Mouse (Mus musculus) thymus, adult 2 months (tissue): Measurements from ENCODE around the gene Tulp2.

Experiments
- CTCF ChIP-seq: fragments of 200-500 bp; IDR thresholded peaks from 2 replicates; pipeline ENCODE4 v1.5.1; 2012; ENCODE audit warnings: mild to moderate bottlenecking, control low read depth, low read length, moderate library complexity, borderline replicate concordance; ENCODE audit not compliant: control insufficient read depth, poor library complexity, insufficient read depth; ENCODE audit errors: extremely low read depth
- POLR2A ChIP-seq: fragments of 200-500 bp; IDR thresholded peaks from 2 replicates; pipeline ENCODE4 v1.6.1; 2012; ENCODE audit warnings: mild to moderate bottlenecking, low read length, control low read depth, moderate library complexity; ENCODE audit not compliant: control insufficient read depth, poor library complexity, insufficient read depth; ENCODE audit errors: extremely low read depth

DNA sequence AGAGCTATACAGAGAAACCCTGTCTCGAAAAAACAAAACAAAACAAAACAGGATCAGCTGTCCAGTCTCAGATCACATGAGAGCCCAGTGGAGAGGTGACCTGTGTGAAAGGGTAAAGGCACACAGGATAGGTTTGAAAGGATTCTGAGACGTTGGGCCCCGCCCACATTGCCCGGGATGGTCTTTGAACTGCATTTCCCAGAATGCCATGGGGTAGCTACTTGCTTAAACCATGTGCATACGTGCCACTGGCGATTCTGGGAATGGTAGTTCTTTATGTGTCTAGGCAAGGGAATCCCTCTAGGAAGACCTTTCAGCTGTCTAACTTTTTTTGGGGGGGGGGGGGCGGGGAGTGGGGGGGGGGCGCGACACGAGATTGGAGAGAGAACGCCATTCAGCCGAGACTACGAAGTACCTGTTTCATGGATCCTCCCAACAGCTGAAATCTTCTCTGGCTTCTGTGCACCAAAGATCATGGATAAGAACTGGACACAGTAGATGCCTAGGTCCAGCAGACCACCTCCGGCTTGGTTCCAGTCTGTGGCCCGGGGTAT, at the start of gene Tulp2:
- no peak for TF ChIP-seq CTCF
- no peak for TF ChIP-seq POLR2A
